Mouse (Mus musculus) midbrain, embryonic 14.5 days (tissue): ENCODE data around the gene Fam89b. TPM values are rescaled to one million over a fixed set of nuclear protein-coding genes. Genes with fewer than 3 reads are reported as not detected.

ENCODE experiments used
- ATAC-seq: fragments of 200-750 bp; cut with Nextera tagmentation; 2 replicates; pipeline ENCODE4 v1.8.0; 2017; ENCODE audit warnings: moderate number of reproducible peaks, moderate library complexity; ENCODE audit not compliant: low FRiP score, low TSS enrichment
- DNase-seq: peaks from one replicate; pipeline ENCODE4 v3.0.0-alpha.2; 2015
- H3K27ac ChIP-seq: fragments of 300-500 bp; sonication (generic); replicated peaks from 2 replicates; pipeline ENCODE4 v1.5.1; 2014; ENCODE audit warnings: mild to moderate bottlenecking, low read depth, low read length, moderate library complexity
- H3K27me3 ChIP-seq: fragments of 300-500 bp; sonication (generic); 2 replicates; pipeline ENCODE4 v1.6.1; 2014; ENCODE audit warnings: low read length, control low read depth, mixed read lengths; ENCODE audit not compliant: control insufficient read depth, insufficient read depth
- H3K36me3 ChIP-seq: fragments of 300-500 bp; sonication (generic); 2 replicates; pipeline ENCODE4 v1.6.1; 2014; ENCODE audit warnings: low read length, control low read depth; ENCODE audit not compliant: control insufficient read depth, insufficient read depth
- H3K4me1 ChIP-seq: fragments of 300-500 bp; sonication (generic); 2 replicates; pipeline ENCODE4 v1.6.1; 2014; ENCODE audit warnings: mild to moderate bottlenecking, antibody characterized with exemption, low read length, control low read depth; ENCODE audit not compliant: control insufficient read depth, insufficient read depth
- H3K4me2 ChIP-seq: fragments of 300-500 bp; sonication (generic); 2 replicates; pipeline ENCODE4 v1.6.1; 2014; ENCODE audit warnings: mild to moderate bottlenecking, low read length, moderate library complexity
- H3K4me3 ChIP-seq: fragments of 300-500 bp; sonication (generic); replicated peaks from 2 replicates; pipeline ENCODE4 v1.5.1; 2014; ENCODE audit warnings: low read depth, low read length
- H3K9ac ChIP-seq: fragments of 300-500 bp; sonication (generic); replicated peaks from 2 replicates; pipeline ENCODE4 v1.6.1; 2014; ENCODE audit warnings: mild to moderate bottlenecking, low read length, moderate library complexity
- H3K9me3 ChIP-seq: fragments of 300-500 bp; sonication (generic); 2 replicates; pipeline ENCODE4 v1.6.1; 2016; ENCODE audit warnings: low read length, control low read depth, mixed read lengths; ENCODE audit not compliant: control insufficient read depth
- WGBS: fragments of 180-500 bp; shearing (Covaris S2); extraction: QIAGEN DNeasy Blood & Tissue Kit; methylation state at CpG from one replicate; pipeline ENCODE4 v1.1.7; 2014; 5-methylcytosine and 5-hydroxymethylcytosine counted together
- microRNA-seq: library from miRNA; unstranded; fragments of <30 nt; microRNA quantifications from one replicate; pipeline ENCODE4, GENCODE M21; 2016
- polyA plus RNA-seq: library from polyadenylated mRNA; unstranded; fragments of >200 nt; fragmentation: Nextera tagmentation; extraction: Ambion mirVana; gene quantifications from 2 replicates; pipeline ENCODE4 v1.2.1, GENCODE M21; 2014

Gene Fam89b
- polyA plus RNA-seq, 1 experiment from 2014 or later = 169 TPM

DNA sequence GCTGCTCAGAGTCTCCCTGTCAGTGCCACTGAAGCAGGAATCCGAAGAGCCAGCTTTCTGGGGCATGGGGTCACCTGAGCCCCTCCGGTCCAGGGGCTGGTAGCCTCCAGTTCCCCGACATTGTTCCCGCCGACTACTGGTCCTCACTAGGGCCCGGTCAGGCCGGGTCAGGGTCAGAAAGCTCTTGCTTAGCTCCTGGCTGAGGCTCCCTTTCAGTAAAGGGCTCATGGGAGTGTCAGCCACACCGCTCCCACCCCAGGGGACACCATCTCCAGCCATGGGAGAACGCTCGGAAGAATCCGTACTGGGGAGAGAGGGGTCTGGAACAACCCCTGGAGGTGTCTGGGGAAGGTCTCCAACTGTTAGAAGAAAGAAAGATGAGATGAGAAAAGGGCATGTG, 43.6 kb downstream of the Fam89b start:
- Histone ChIP-seq H3K9ac (no peak overlapping the region), H3K4me3 (no peak overlapping the region), H3K4me1 (peaks cover 26% of the 10 kb centered on the region), H3K4me2 (no peak overlapping the region), H3K9me3 (no peaks in the 10 kb centered on the region), H3K27ac (no peak overlapping the region), H3K36me3 (peaks cover 63% of the 10 kb centered on the region), H3K27me3 (no peaks in the 10 kb centered on the region)
- DNase-seq (no peak), ATAC-seq (no peak)
- 94% methylated on average over 11 of the region's 11 CpGs for WGBS

DNA sequence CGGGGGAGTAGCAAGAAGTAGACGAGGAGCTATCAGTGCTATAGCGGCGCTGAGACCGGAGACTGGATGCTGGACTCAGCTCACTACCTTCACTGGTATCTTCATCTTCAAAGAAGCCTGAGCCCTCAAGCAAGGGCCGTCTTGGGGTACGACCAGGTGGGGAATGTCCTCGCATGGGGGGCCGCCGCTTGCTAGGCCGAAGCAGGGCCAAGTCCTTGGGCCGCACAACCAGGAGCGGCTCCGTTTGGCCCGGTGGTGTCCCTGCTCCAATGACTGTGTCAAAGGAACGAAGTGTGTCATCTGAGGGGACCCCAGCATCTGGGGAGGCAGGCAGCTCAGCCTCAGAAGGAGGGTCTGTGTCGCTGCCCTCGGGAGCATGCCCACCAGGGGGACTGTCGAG, 44.0 kb downstream of the Fam89b start:
- WGBS = 95% methylated on average over 19 of the region's 19 CpGs
- ATAC-seq = no peak
- no peaks in the 10 kb centered on the region for H3K9me3 ChIP-seq
- H3K4me1 ChIP-seq = peaks cover 21% of the 10 kb centered on the region
- peaks cover 65% of the 10 kb centered on the region for H3K36me3 ChIP-seq
- DNase-seq = no peak
- H3K27me3 ChIP-seq = no peaks in the 10 kb centered on the region
- H3K4me2 ChIP-seq = no peak overlapping the region
- H3K9ac ChIP-seq = no peak overlapping the region
- no peak overlapping the region for H3K27ac ChIP-seq
- H3K4me3 ChIP-seq = no peak overlapping the region

DNA sequence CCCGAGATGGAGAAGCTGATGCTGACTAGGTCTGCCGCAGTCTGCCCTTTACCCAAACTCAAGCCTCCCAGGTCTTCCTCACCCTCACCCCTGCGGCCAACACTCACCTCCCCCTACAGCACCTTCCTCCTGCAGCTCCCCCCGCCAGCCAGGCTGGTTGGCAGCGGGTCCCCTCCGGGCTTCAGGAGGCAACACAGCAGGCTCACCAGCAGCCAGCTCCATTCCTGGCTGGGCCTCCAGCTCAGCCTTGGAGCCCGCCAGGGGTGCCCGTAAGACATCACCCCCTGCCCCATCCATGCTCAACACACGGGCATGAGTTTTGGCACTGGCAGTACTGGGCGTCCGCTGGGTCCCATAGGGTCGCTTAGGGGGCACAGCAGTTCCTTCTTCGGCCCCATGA, 44.5 kb downstream of the Fam89b start:
- Histone ChIP-seq H3K4me3 (no peak overlapping the region), H3K27ac (no peak overlapping the region), H3K36me3 (peaks cover 69% of the 10 kb centered on the region), H3K9ac (no peak overlapping the region), H3K9me3 (no peaks in the 10 kb centered on the region), H3K4me1 (peaks cover 17% of the 10 kb centered on the region), H3K4me2 (no peak overlapping the region), H3K27me3 (no peaks in the 10 kb centered on the region)
- WGBS = 97% methylated on average over 13 of the region's 13 CpGs
- DNase-seq (no peak), ATAC-seq (no peak)

DNA sequence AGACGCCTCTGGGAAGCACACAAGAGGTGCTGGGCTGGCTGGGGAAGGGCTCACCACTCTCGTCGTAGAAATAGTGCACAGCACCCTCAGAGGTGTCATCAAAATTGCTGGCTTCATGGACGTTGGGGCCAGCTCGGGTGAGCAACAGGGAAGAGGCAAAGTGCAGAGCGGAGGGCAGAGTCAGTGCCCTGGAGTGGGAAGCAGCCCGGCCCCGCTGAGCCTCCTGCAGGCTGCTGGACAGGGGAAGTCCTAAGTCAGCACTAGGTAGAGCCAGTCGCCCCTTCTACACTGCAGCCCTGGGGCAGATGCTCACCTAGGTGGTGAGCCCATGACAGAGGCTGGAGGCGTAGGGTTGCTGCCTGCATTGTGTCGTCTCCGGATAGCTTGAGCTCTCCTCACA, 45.2 kb downstream of the Fam89b start:
- Histone ChIP-seq H3K9me3 (no peaks in the 10 kb centered on the region), H3K27me3 (no peaks in the 10 kb centered on the region), H3K4me2 (no peak overlapping the region), H3K4me1 (peaks cover 11% of the 10 kb centered on the region; the same call in 1 of the 2 replicates), H3K36me3 (peaks cover 76% of the 10 kb centered on the region), H3K4me3 (no peak overlapping the region), H3K9ac (no peak overlapping the region), H3K27ac (no peak overlapping the region)
- 95% methylated on average over 12 of the region's 12 CpGs for WGBS
- ATAC-seq (no peak), DNase-seq (no peak)

DNA sequence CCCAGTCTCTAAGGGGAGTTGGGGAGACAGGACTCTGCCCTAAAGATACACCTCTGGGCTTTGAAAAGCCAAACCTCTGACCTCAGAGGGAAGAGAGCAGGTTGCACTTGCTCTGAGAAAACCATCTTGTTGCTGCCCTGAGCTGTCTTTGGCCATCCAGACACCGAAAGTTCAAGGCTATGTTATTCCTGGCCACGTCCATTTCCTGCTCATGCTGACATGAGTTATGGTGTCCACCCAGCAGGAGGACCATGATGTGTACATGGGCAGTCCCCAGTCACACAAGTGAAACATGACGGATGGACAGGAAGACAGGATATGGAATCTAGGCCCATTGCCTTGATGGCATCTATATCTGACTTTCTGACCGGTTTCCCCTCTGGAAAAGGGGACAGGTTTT, 49.0 kb downstream of the Fam89b start:
- Histone ChIP-seq H3K9ac (no peak overlapping the region), H3K9me3 (no peaks in the 10 kb centered on the region), H3K4me1 (no peaks in the 10 kb centered on the region), H3K27me3 (no peaks in the 10 kb centered on the region), H3K27ac (no peak overlapping the region), H3K4me3 (no peak overlapping the region), H3K36me3 (peaks cover 93% of the 10 kb centered on the region), H3K4me2 (no peak overlapping the region)
- no peak for ATAC-seq
- no peak for DNase-seq
- 89% methylated on average over 4 of the region's 4 CpGs for WGBS

Small RNA genes lying within 50 kb of the gene (microRNA-seq; reads per million reads assigned to microRNA genes)
- 0.88 reads per million for gene Mir6987

Other genes starting within 250 kb of the Fam89b start
- 43.4 and 49.3 TPM in 2 replicates for gene Mus81, start 241.3 kb downstream of the Fam89b start, polyA plus RNA-seq
- 4,021 and 4,124 TPM in 2 replicates for gene Cfl1, start 239.2 kb downstream of the Fam89b start, polyA plus RNA-seq
- gene 1700020D05Rik, start 225.9 kb downstream of the Fam89b start, polyA plus RNA-seq = 0.36 TPM in 2 replicates
- 89.8 and 98.4 TPM in 2 replicates for gene Snx32, start 219.1 kb downstream of the Fam89b start, polyA plus RNA-seq
- not detected in 2 replicates for gene Ovol1, start 169.0 kb downstream of the Fam89b start, polyA plus RNA-seq
- 1.6 and 2.8 TPM in 2 replicates for gene Ap5b1, start 161.6 kb downstream of the Fam89b start, polyA plus RNA-seq
- 46.8 and 58.8 TPM in 2 replicates for gene Rnaseh2c, start 127.8 kb downstream of the Fam89b start, polyA plus RNA-seq
- 49.5 and 58.3 TPM in 2 replicates for gene Kat5, start 119.4 kb downstream of the Fam89b start, polyA plus RNA-seq
- gene Rela, start 92.2 kb downstream of the Fam89b start, polyA plus RNA-seq = 30.0 and 30.2 TPM in 2 replicates
- gene Sipa1, start 65.9 kb downstream of the Fam89b start, polyA plus RNA-seq = 8.1 and 11.5 TPM in 2 replicates
- gene Map3k11, start 40.9 kb downstream of the Fam89b start, polyA plus RNA-seq = 6.8 and 12.1 TPM in 2 replicates
- 33.6 and 34.4 TPM in 2 replicates for gene Pcnx3, start 40.7 kb downstream of the Fam89b start, polyA plus RNA-seq
- 0.21 and 0.28 TPM in 2 replicates for gene Kcnk7, start 25.3 kb downstream of the Fam89b start, polyA plus RNA-seq
- 12.4 and 14.3 TPM in 2 replicates for gene Ehbp1l1, start 3.3 kb downstream of the Fam89b start, polyA plus RNA-seq
- gene Ltbp3, start 11.3 kb upstream of the Fam89b start, polyA plus RNA-seq = 10.1 and 10.5 TPM in 2 replicates
- 73.5 and 78.2 TPM in 2 replicates for gene Scyl1, start 41.8 kb upstream of the Fam89b start, polyA plus RNA-seq
- 8.3 and 12.2 TPM in 2 replicates for gene Frmd8, start 145.6 kb upstream of the Fam89b start, polyA plus RNA-seq
- gene Slc25a45, start 148.2 kb upstream of the Fam89b start, polyA plus RNA-seq = 0.73 and 1.2 TPM in 2 replicates
- gene Tigd3, start 164.5 kb upstream of the Fam89b start, polyA plus RNA-seq = 9.9 and 10.8 TPM in 2 replicates
- 96.6 and 108 TPM in 2 replicates for gene Dpf2, start 183.4 kb upstream of the Fam89b start, polyA plus RNA-seq
- gene Cdc42ep2, start 195.2 kb upstream of the Fam89b start, polyA plus RNA-seq = 12.3 and 16.2 TPM in 2 replicates
- 17.6 and 23.4 TPM in 2 replicates for gene Pola2, start 234.5 kb upstream of the Fam89b start, polyA plus RNA-seq